Mouse (Mus musculus): ENCODE results near the gene Gcsh. TPM values are rescaled to one million over a fixed set of nuclear protein-coding genes. Genes with fewer than 3 reads are reported as not detected.

Gcsh gene
- total and polyA plus RNA-seq, 3 experiments: 77.1 to 137 TPM; not detected in 1

DNA sequence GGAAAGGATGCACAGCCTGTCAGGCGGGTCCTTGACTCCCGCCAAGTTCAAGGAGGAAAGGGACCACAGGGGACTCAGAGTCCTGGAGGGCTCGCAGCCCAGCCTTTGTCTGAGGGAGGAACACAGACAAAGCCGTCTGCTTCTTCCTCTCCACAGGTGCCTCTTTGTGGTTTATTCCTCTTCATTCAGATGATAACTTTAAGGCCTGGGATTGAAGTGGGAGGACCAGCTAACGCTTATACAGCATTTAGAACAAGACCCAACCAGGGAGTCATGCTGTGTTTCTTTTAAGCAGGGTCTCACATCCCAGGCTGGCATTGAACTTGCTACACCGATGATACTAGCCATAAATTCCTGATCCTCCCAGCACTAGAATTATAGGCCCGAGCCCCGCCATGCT, 23.7 kb upstream of the Gcsh start:
- Histone ChIP-seq H3K27me3 (ENCODE audit: control insufficient read depth in 1 of 2, insufficient read depth in 2 of 2, low read length in 2 of 2) (0 out of 4 replicates have a peak, but pooled peaks cover 0 to 1% of the 10 kb centered on the region in 2 experiments), H3K79me2 (ENCODE audit: control insufficient read depth, insufficient read depth, low read length, poor library complexity) (no peaks in the 10 kb centered on the region), H3K27ac (ENCODE audit: control insufficient read depth, low read depth, low read length) (no peak overlapping the region), H3K9me3 (replicated peaks; ENCODE audit: insufficient read depth, low read length) (no peaks in the 10 kb centered on the region), H3K36me3 (ENCODE audit: control insufficient read depth in 1 of 2, insufficient read depth in 2 of 2, low read length in 2 of 2) (no peaks in the 10 kb centered on the region), H3K4me3 (ENCODE audit: control insufficient read depth in 1 of 2, insufficient read depth in 1 of 2, low read depth in 2 of 2, low read length in 2 of 2) (no peak overlapping the region), H3K9ac (ENCODE audit: control insufficient read depth, low read depth, low read length, poor library complexity, severe bottlenecking) (no peak overlapping the region), H3K4me1 (ENCODE audit: control insufficient read depth in 1 of 2, insufficient read depth in 2 of 2, low read length in 2 of 2) (0 out of 4 replicates have a peak, but pooled peaks cover 0 to 4% of the 10 kb centered on the region in 2 experiments)
- DNase-seq (ENCODE audit: low read depth, low spot score): no peak
- no peak for TF ChIP-seq ETS1 (IDR thresholded peaks at IDR 0.05; ENCODE audit: low read depth, low read length)
- TF ChIP-seq SMC3 (IDR thresholded peaks at IDR 0.05; ENCODE audit: low read depth, low read length): no peak
- no peak for TF ChIP-seq CHD1 (IDR thresholded peaks at IDR 0.05; ENCODE audit: low read depth, low read length)
- TF ChIP-seq NRF1 (IDR thresholded peaks at IDR 0.05; ENCODE audit: insufficient read depth, low read depth, low read length, poor library complexity, severe bottlenecking): no peak
- no peak for TF ChIP-seq KAT2A (conservative IDR thresholded peaks at IDR 0.05; ENCODE audit: low read depth, low read length)
- TF ChIP-seq ZNF384 (IDR thresholded peaks at IDR 0.05; ENCODE audit: low read depth, low read length): no peak
- no peak for TF ChIP-seq MYC (IDR thresholded peaks at IDR 0.05; ENCODE audit: low read depth, low read length)
- no peak for TF ChIP-seq UBTF (IDR thresholded peaks at IDR 0.05; ENCODE audit: borderline replicate concordance, insufficient read depth, low read depth, low read length)
- no peak for TF ChIP-seq JUND (IDR thresholded peaks at IDR 0.05; ENCODE audit: low read depth, low read length)
- TF ChIP-seq ZMIZ1 (IDR thresholded peaks at IDR 0.05; ENCODE audit: low read depth, low read length): no peak
- no peak for TF ChIP-seq TAL1 (IDR thresholded peaks at IDR 0.05; ENCODE audit: low read length)
- TF ChIP-seq TCF12 (IDR thresholded peaks at IDR 0.05; ENCODE audit: low read depth, low read length): no peak
- TF ChIP-seq CHD2 (IDR thresholded peaks at IDR 0.05; ENCODE audit: low read length): no peak
- no peak for TF ChIP-seq RAD21 (IDR thresholded peaks at IDR 0.05; ENCODE audit: low read depth, low read length)
- no peak for TF ChIP-seq NELFE (IDR thresholded peaks at IDR 0.05; ENCODE audit: low read depth, low read length)
- TF ChIP-seq HCFC1 (IDR thresholded peaks at IDR 0.05; ENCODE audit: low read depth, low read length): no peak
- TF ChIP-seq USF2 (IDR thresholded peaks at IDR 0.05; ENCODE audit: borderline replicate concordance in 1 of 2, insufficient read depth in 1 of 2, low read depth in 1 of 2, low read length in 2 of 2): no peak

DNA sequence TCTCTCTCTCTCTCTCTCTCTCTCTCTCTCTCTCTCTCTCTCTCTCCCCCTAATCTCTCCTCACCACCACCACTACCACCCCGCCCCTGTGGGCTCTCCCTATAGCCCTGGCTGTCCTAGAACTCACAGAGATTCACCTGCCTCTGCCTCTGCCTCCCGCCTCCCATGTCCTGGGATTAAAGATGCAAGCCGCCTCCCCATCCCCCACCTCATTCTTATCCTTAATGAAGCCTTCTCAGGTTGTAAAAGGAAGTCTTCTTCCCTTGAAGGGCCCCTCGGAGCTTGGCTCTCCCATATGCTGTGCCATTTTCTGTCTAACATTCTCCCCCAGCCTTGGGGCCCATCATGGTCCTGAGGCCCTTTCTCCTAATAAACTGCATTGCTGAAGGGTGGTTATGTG, 22.3 kb upstream of the Gcsh start:
- H3K36me3 ChIP-seq (ENCODE audit: control insufficient read depth in 1 of 2, insufficient read depth in 2 of 2, low read length in 2 of 2): no peaks in the 10 kb centered on the region
- no peak overlapping the region for H3K4me3 ChIP-seq (ENCODE audit: control insufficient read depth in 1 of 2, insufficient read depth in 1 of 2, low read depth in 2 of 2, low read length in 2 of 2)
- no peaks in the 10 kb centered on the region for H3K4me1 ChIP-seq (ENCODE audit: control insufficient read depth in 1 of 2, insufficient read depth in 2 of 2, low read length in 2 of 2)
- H3K27me3 ChIP-seq (ENCODE audit: control insufficient read depth in 1 of 2, insufficient read depth in 2 of 2, low read length in 2 of 2): 0 out of 4 replicates have a peak, but pooled peaks cover 0 to 1% of the 10 kb centered on the region in 2 experiments
- no peaks in the 10 kb centered on the region for H3K79me2 ChIP-seq (ENCODE audit: control insufficient read depth, insufficient read depth, low read length, poor library complexity)
- no peak overlapping the region for H3K27ac ChIP-seq (ENCODE audit: control insufficient read depth, low read depth, low read length)
- no peak overlapping the region for H3K9ac ChIP-seq (ENCODE audit: control insufficient read depth, low read depth, low read length, poor library complexity, severe bottlenecking)
- no peak for TF ChIP-seq POLR2A (IDR thresholded peaks at IDR 0.05; ENCODE audit: control insufficient read depth in 1 of 2, insufficient read depth in 1 of 2, low read depth in 1 of 2, low read length in 2 of 2, poor library complexity in 1 of 2)
- TF ChIP-seq ZMIZ1 (IDR thresholded peaks at IDR 0.05; ENCODE audit: low read depth, low read length): no peak
- no peak for TF ChIP-seq GATA1 (IDR thresholded peaks at IDR 0.05; ENCODE audit: low read depth, low read length)
- TF ChIP-seq HCFC1 (IDR thresholded peaks at IDR 0.05; ENCODE audit: low read depth, low read length): no peak
- no peak for TF ChIP-seq TCF12 (IDR thresholded peaks at IDR 0.05; ENCODE audit: low read depth, low read length)
- no peak for TF ChIP-seq MXI1 (IDR thresholded peaks at IDR 0.05; ENCODE audit: low read depth, low read length)
- no peaks in the 10 kb centered on the region for H3K9me3 ChIP-seq (replicated peaks; ENCODE audit: insufficient read depth, low read length)
- no peak for DNase-seq (ENCODE audit: low read depth, low spot score)

Measured in MEL (cell line).